Mouse (Mus musculus): Measurements from ENCODE around the gene Icam4. TPM values are rescaled to one million over a fixed set of nuclear protein-coding genes. Genes with fewer than 3 reads are reported as not detected.
A peak's percentile ranks its signal among the peaks of the same experiment; 100 is the strongest.
"Not testable (repeated sequence)": the region's sequence is repeated elsewhere in the genome, so short reads cannot be mapped to it uniquely, and the experiment has no call there.

Icam4 gene
- total RNA-seq (2014; fragmentation: Nextera tagmentation): 34.3 and 38.9 TPM in 2 replicates
- total RNA-seq (2017): 16.3 and 40.0 TPM in 2 replicates

- ATAC-seq (replicated peaks; ENCODE audit: low FRiP score, low TSS enrichment, poor library complexity, severe bottlenecking): peak; percentile 68
These were observed at the start of gene Icam4 for GRCm38 (mm10) chr9:21029291-21030054. Gene Icam4, plus strand, starts transcription at chr9:21029373.

- no peak for ATAC-seq (replicated peaks; ENCODE audit: low FRiP score, low TSS enrichment, poor library complexity, severe bottlenecking)
These were observed 49.4 kb upstream of the Icam4 start for GRCm38 (mm10) chr9:20979769-20980168.

- ATAC-seq (replicated peaks; ENCODE audit: low FRiP score, low TSS enrichment, poor library complexity, severe bottlenecking): no peak
These were observed 47.0 kb upstream of the Icam4 start for GRCm38 (mm10) chr9:20982171-20982570.

GRCm38 (mm10) chr9:20983169-20983568 is 46.0 kb upstream of the Icam4 start:
- no peak for ATAC-seq (replicated peaks; ENCODE audit: low FRiP score, low TSS enrichment, poor library complexity, severe bottlenecking)

GRCm38 (mm10) chr9:20986952-20987686 is 42.1 kb upstream of the Icam4 start:
- no peak for ATAC-seq (replicated peaks; ENCODE audit: low FRiP score, low TSS enrichment, poor library complexity, severe bottlenecking)

- 0 out of 2 replicates have a peak, but pooled peaks have one; percentile 19 for ATAC-seq (replicated peaks; ENCODE audit: low FRiP score, low TSS enrichment, poor library complexity, severe bottlenecking)
These were observed 41.2 kb upstream of the Icam4 start for GRCm38 (mm10) chr9:20987953-20988352.

GRCm38 (mm10) chr9:20990861-20991260 is 38.3 kb upstream of the Icam4 start:
- ATAC-seq (replicated peaks; ENCODE audit: low FRiP score, low TSS enrichment, poor library complexity, severe bottlenecking): no peak

GRCm38 (mm10) chr9:20991587-20991986 is 37.6 kb upstream of the Icam4 start:
- no peak for ATAC-seq (replicated peaks; ENCODE audit: low FRiP score, low TSS enrichment, poor library complexity, severe bottlenecking)

GRCm38 (mm10) chr9:20993165-20993898 is 35.8 kb upstream of the Icam4 start:
- no peak for ATAC-seq (replicated peaks; ENCODE audit: low FRiP score, low TSS enrichment, poor library complexity, severe bottlenecking)

GRCm38 (mm10) chr9:20995069-20995468 is 34.1 kb upstream of the Icam4 start:
- ATAC-seq (replicated peaks; ENCODE audit: low FRiP score, low TSS enrichment, poor library complexity, severe bottlenecking): no peak

GRCm38 (mm10) chr9:20997065-20997464 is 32.1 kb upstream of the Icam4 start:
- no peak for ATAC-seq (replicated peaks; ENCODE audit: low FRiP score, low TSS enrichment, poor library complexity, severe bottlenecking)

- ATAC-seq (replicated peaks; ENCODE audit: low FRiP score, low TSS enrichment, poor library complexity, severe bottlenecking): not testable (repeated sequence)
These were observed 30.8 kb upstream of the Icam4 start for GRCm38 (mm10) chr9:20998337-20998736.

GRCm38 (mm10) chr9:21000811-21001210 is 28.4 kb upstream of the Icam4 start:
- ATAC-seq (replicated peaks; ENCODE audit: low FRiP score, low TSS enrichment, poor library complexity, severe bottlenecking): no peak

GRCm38 (mm10) chr9:21001651-21002200 is 27.4 kb upstream of the Icam4 start:
- ATAC-seq (replicated peaks; ENCODE audit: low FRiP score, low TSS enrichment, poor library complexity, severe bottlenecking): no peak

- no peak for ATAC-seq (replicated peaks; ENCODE audit: low FRiP score, low TSS enrichment, poor library complexity, severe bottlenecking)
These were observed 26.9 kb upstream of the Icam4 start for GRCm38 (mm10) chr9:21002270-21002626.

GRCm38 (mm10) chr9:21002627-21003551 is 26.3 kb upstream of the Icam4 start, which contains the start of gene Mrpl4:
Gene Mrpl4, plus strand, starts transcription at chr9:21002738.
- peak; percentile 86 for ATAC-seq (replicated peaks; ENCODE audit: low FRiP score, low TSS enrichment, poor library complexity, severe bottlenecking)

- no peak for ATAC-seq (replicated peaks; ENCODE audit: low FRiP score, low TSS enrichment, poor library complexity, severe bottlenecking)
These were observed 21.7 kb upstream of the Icam4 start for GRCm38 (mm10) chr9:21007313-21007952.

GRCm38 (mm10) chr9:21008007-21008406 is 21.2 kb upstream of the Icam4 start:
- no peak for ATAC-seq (replicated peaks; ENCODE audit: low FRiP score, low TSS enrichment, poor library complexity, severe bottlenecking)

All from megakaryocyte-erythroid progenitor cell, adult 5-6 weeks (primary cell).